Mouse (Mus musculus) yolk sac, embryonic 10.5 days (tissue): ENCODE results near the gene Sgms1.
"Not testable (repeated sequence)": the region's sequence is repeated elsewhere in the genome, so short reads cannot be mapped to it uniquely, and the experiment has no call there.

Source experiments
- DNase-seq: peaks from one replicate; pipeline ENCODE4 v3.0.0-alpha.2; 2017; ENCODE audit warnings: low spot score

Gene Sgms1

GRCm38 (mm10) chr19:32325100-32325768 is 64.3 kb downstream of the Sgms1 start:
- no peak for DNase-seq

DNA sequence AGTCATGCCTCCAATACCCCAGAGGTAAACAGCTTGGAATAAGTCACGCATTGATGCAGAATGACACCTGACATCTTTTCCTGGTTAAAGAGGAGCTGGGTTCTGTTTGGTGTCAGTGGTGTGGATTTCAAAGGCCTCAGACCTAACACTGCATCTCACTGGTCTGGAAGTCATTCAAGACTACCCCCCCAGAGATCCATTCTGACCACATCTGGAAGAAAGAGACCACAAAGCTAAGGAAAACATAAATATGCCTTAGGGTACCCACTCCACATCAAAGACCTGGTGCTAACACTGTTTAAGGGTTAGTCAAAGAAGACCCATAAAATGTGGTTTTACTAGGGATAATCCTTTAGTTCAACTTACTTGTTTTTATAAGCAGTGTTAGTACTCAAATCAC is 65.0 kb downstream of the Sgms1 start:
- no peak for DNase-seq

GRCm38 (mm10) chr19:32323070-32323469 is 66.4 kb downstream of the Sgms1 start:
- DNase-seq = peak; percentile 47

DNA sequence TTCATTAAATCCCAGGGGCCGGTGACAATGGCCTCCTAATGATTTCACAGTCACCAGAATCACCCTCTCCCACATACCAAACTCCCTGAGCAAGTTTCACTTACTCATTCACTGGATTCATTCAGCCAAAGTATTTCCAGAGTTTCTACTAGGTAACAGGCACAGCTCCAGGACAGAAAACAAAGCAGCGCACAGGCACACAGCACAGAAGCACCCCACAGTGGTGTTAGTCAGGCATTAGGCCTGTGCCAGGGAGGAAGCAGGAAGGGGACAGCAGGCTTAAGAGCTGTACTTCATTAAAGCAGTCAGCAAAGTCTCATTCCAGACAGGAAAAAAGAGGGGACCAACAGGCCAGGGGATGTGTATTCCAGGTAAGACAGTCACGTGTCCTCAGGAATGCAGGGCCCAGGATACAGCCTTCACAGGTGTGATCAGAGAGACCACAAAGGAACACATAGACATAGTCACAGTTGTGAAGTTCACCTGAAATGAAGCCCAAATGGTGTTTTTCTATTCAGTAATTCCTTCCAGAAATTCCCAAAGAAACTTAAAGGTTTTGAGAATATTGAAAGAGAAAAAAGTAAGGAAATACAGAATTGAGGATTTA is 67.0 kb downstream of the Sgms1 start:
- DNase-seq = peak; percentile 66

- peak; percentile 73 for DNase-seq
These were observed 69.2 kb downstream of the Sgms1 start for GRCm38 (mm10) chr19:32320366-32320666.

- DNase-seq = peak; percentile 61
These were observed 69.8 kb downstream of the Sgms1 start for GRCm38 (mm10) chr19:32319531-32320365.

DNA sequence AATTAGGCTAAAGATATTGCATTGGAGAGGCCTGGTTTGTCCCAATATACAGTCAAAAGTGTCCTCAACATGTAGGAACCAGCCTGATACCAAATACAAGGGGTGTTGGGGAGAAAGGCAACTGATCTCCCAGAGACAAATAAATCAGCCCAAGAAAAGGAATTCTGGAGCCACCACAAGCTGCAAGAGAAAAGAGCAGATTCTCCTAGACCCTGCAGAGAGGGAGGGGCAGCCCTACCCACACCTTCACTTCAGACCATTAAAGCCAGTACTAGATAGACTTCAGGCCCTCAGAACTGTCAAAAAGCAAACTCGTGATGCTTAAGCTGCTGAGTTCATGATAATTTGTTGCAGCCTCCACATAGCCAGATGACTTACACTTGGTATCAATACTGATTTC is 70.5 kb downstream of the Sgms1 start:
- no peak for DNase-seq

DNA sequence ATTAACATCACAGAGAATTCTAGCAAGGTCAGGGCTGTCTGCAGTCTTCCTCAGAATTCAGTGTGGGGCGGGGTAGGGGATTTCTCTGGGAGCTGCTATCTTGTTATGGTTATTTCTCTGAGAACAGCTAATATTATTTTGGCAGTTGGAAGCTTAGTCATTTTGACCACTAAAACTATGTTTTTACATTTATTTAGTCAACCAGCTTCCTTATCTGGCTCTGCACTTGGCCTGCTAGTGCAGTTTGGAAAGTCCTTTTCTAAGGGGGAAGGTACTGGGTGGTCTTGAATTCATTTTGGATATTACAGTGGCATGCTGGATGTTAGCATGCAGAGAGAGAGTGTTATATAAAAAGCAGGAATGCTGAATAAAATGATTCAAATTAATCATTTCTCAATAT is 72.2 kb downstream of the Sgms1 start:
- DNase-seq = not testable (repeated sequence)

- DNase-seq = no peak
These were observed 76.2 kb downstream of the Sgms1 start for GRCm38 (mm10) chr19:32313304-32313703.

DNA sequence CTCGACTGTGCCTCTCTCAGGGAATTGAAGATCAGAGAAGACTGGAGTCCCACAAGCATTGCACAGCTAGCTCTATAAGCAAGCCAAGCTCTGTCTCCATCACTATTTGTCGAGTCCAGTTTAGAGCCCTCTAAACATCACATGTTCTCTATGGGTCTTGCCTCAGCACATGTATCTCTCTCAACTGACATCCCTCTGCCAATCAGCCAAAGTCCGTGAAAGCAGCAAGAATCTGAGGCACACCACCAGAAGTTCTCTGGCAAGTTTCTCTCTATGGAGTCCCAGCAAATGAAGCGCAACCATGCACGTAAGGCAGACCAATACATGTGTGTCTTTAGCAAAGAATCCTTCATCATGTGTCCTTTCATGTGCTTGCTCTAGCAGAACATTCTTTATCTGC is 77.8 kb downstream of the Sgms1 start:
- DNase-seq = no peak

- no peak for DNase-seq
These were observed 78.5 kb downstream of the Sgms1 start for GRCm38 (mm10) chr19:32311063-32311462.

- DNase-seq = no peak
These were observed 79.0 kb downstream of the Sgms1 start for GRCm38 (mm10) chr19:32310483-32310882.

- no peak for DNase-seq
These were observed 80.2 kb downstream of the Sgms1 start for GRCm38 (mm10) chr19:32309346-32309745.

DNA sequence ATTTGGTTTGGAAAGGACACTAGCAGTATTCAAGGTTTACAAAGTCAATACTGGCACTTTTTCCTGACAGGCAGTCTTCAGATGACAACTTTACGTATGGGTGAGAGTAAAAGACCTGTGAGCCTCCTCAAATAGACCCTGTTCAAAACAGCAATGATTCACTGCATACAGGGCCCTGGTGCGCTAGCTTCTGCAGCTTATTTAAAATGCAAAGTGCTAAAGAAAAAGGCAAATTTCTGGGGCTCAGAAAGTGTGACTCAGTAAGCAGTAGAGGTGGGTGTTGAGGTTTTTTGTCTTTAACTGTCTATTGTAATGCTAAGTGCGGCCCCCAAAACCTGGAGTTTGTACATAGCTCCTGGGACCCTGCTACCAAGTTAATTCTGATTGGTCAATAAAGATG is 81.2 kb downstream of the Sgms1 start:
- no peak for DNase-seq

DNA sequence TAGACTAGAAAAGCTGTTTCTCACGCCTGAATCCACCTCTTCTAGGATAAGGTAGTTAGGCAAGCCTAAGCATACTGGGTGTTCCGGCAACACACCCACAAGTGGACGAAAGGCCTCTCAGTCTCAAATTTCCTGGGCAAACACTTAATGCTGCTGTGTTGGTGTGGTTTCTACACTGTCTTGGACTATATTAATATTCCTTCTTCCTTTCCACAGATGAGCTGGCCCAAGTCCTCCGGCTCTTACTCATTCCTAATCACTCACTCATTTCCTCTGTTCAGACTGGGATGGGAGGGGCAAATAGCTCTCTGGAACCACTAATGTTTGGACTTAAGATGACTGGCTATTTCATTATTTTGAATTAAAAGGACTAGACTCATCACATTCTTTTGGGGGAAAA is 84.6 kb downstream of the Sgms1 start:
- no peak for DNase-seq

DNA sequence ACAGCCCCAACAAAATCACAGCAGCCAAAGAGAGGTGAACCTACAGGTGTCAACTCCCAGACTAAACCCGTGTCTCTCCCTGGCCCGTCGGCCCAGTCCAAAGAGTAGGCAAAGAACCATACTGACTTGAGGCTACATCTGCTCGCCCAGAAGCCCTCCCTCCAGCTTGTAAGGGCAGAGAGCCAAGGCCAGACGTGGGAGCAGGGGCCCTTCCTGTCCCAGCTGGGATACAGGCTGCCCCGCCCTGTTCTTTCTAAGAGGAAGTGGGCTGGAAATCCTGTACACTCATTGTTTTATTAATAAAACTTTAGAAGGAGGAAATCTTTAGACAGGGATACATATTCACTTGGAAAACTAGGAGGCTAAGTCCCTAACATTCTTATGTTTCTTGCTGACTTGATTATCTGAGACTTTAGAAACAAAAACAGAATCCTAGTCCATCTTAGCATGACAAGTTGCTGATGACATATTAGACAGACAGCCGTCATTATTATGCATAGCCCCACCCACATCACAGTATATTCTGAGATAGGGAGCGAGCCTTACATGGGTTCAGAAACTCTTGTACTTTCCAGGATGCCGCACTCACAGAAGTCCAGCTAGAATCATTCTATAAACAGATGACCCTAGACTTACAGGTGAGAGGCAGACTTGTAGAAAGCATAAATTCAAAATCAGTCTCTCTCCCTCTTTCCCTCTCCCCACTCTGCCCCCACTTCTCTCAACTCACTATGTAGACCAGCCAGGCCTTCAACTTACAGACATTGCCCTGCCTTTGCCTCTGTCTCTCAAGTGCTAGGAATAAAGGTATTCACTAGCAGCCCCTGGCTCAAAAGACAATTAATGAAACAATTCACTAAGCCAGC is 85.3 kb downstream of the Sgms1 start:
- no peak for DNase-seq

DNA sequence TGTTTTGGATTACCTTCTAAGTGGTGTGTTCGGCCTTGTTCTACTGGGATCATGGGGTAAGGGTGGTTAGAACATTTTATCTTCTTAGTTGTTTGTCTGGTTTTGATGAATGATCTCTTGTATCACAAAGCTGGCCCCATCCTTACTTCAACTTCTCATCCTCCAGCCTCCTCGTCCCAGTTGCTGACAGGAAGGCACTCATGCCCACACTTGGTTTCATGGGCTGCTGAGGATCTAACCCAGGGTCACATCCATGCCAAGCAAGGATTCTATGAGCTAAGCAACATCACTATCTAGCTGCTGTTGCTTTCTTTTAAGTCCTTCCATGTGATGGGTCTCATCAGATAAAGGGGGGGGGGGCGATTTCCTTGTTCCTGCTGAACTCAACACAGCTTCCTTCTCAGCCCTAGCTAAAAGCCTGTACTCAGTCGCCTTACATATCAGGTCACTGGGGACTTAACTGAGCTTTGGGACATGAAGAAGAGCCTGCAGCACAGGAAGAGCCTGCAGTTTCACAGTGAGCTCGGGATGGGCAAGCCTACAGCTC is 86.6 kb downstream of the Sgms1 start:
- no peak for DNase-seq

- DNase-seq = no peak
These were observed 87.9 kb downstream of the Sgms1 start for GRCm38 (mm10) chr19:32301568-32301967.

DNA sequence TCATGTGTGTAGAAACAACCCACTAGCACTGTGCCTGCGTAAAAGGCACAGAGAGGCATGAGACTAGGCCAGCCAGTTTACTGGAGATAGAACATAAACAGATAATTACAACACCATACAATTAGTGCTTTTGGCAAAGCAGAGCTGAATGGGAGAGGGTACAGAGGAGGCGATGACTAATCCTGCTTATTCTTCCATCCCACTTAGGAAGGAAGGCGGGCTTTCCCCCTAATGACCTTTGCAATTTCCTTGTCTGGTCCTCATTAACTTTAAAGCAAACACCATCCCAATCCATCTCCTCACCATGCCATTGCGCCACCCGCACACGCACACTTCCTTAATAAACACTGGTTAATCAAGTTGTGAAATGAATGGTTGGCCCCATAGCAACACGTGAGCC is 91.3 kb downstream of the Sgms1 start:
- DNase-seq = peak; percentile 55

DNA sequence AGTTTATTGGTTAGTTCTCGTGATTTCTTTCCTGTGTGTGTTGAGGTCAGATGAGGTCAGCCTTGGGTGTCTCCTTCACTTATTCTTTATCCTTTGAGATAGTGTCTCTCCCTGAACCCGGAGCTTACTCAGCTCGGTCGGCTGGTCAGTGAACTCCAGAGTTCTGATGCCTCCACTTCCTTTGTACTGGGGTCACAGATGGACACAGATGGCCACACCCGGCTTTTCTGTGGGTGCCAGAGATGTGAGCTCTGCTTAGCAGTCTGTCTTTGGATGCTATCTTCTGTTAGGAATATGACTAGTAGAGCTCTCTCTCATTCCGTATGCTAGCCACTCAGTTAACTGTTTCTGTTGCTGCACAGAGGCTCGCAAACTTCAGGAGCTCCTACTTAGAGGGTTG is 92.7 kb downstream of the Sgms1 start:
- no peak for DNase-seq

- no peak for DNase-seq
These were observed 93.9 kb downstream of the Sgms1 start for GRCm38 (mm10) chr19:32295581-32295980.
